Mouse (Mus musculus) cerebellum, adult 8-10 months (tissue): ENCODE data around the gene Patj.

ENCODE experiments used
- DNase-seq: peaks from one replicate; pipeline ENCODE4 v3.0.0; 2022

Gene Patj

GRCm38 (mm10) chr4:98739753-98740152 is 344.2 kb downstream of the Patj start:
- DNase-seq = no peak

DNA sequence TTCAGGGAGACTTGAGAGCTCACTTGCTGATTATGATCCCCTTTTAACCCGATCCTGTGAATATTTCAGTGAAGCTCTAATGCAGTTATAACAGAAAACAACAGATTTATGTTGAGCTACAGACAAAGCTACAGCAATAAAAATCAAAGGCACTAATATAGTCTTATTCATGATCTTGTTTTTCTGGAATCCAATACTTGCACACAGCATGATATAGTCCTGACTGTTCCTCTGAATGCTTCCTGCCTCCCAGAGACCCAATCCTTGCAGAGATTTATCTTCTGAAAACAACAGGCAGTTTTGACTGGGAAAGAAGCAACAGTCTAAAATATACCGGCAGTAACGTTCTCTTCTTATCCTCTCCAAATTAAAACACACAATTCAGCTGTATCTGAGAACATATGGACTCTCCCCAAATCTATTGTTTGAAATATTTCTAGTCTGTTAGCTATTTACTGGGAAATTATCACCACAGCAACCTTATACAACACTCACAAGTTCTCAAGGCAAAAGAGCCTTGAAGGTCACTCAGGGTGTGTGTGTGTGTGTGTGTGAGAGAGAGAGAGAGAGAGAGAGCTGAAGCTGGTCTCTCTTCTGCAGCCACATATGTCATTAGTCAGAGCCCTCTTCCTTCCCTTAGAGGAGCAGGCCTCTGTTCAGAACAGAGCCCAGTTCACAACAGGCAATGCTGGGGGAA is 347.8 kb downstream of the Patj start:
- no peak for DNase-seq

GRCm38 (mm10) chr4:98743906-98744210 is 348.3 kb downstream of the Patj start:
- no peak for DNase-seq

DNA sequence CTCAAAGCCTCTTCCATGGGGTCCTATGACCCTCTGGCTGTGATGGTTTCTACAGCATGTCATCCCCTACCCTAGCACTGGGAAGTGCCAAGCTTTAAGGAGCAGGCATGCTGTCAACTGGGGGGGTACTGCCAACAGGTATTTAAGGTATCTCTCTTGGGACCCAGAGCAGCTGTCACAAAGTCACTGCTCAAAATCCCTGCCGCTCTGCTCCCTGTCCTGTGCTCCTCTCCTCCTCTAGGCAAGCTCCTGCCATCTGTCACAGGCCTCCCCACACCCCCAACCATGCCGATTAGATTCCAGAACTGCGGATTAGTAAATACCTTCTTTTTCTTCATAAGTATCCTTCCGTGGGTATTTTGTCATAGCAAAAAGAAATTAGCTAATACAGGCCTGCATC is 358.9 kb downstream of the Patj start:
- no peak for DNase-seq

GRCm38 (mm10) chr4:98756141-98756540 is 360.6 kb downstream of the Patj start:
- DNase-seq = no peak

DNA sequence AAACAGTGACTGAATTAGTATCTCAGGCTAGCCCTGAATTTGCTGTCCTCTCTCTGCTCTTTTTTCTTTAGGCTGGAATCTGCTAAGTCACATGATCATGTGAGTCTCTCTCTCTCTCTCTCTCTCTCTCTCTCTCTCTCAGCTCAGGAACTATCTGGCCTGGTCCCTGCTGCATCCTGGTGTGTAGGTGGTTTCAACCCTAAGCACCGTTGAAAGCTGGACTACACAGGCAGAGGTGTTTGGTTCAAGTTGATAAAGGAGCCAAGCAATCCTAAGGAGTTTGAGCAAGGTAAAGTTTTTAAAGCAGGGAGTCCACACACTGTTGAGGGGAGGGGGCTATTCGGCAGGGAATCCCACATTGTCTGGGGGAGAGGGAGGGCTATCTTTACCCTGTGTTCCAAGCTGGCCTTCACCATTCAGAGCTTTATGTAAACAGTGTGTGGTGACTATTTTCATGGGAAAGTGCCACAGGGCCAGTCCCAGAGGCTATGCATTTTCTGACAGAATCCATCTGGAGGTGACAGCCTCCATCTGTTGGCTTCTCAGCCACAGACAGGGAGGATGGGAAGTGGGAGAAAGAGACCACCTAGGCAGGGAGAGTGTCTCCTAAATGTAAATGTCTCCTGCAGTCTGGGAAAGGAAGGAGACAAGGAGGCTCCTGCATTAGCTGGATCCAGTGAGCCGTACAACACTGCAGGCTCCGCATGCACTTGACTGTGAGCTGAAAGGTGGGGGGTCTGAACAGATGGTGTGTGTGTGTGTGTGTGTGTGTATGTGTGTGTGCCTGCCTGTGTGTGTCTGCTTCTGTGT is 362.6 kb downstream of the Patj start:
- no peak for DNase-seq

DNA sequence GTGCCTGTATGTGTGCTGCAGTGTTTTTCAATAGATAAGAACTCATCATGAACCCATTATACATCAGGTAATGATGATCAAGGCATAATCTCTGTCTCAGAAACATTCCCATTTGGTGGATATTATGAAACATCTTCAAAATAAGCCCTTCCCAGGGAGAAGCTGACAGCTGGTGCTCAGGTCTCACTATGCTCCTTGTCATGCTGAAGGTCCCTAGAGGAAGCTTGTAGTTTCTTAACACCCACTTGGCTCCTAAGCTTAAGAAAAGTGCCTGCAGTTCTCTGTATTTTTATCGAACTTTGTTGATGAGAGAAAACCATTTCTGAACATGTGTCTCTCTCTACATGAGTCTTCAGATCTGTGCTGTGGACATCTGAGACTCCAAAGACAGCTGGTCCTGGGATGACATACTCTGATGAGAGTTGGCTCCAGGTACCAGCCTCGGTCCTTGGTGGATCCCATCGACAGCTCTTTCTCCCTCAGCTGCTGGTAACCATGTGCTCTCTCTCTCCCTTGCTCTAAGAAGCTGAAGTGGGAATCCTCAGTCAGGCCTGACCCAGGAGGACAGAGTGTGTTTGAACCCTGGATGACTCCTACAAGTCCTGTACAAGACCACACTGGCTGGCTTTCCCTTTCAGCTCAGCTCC is 363.4 kb downstream of the Patj start:
- no peak for DNase-seq

- no peak for DNase-seq
Measured at GRCm38 (mm10) chr4:98767134-98768133, 371.8 kb downstream of the Patj start.
